In the genomic region with DNA sequence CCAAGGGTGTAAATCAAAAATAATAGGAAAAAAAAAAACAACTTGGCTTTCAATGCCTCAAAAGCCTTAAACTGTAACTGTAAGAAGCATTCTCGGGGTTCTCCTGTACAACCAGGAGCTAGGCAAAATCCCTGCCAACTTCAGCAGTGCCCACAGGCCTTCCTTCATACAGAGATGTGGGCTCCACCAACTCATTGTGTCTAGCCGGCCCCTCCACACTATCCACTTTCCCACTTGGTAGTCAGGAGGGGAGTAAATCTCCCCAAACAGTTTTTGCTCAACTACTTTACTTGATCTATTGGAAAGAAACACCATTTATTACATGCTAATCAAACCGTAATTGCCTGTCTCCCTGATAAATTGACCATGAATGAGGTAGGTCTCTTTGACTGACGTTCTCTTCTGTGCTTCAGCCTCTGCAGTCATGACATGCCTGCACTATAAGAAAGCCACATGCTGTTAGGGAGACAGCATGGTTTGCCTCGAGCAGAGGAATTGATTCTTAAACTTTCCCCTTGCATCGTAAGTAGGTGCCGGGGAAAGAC, we compare ENCODE assay signal across 25 mouse cellular contexts.
DNase-seq lines count a peak whose midpoint lies in the region; ATAC-seq and TF ChIP-seq lines count a peak whose summit lies in the region.
"Had no signal": no experiment of that assay in that cellular context is flagged by ENCODE, and none has a peak within 500 bp of the region (broad histone marks: within the 10 kb centered on the region; RNA-seq: fewer than 3 reads in every experiment).

No protein-coding gene starts in this region.

- no peaks in the 10 kb centered on the region for H3K9me3 ChIP-seq in forebrain, embryonic 13.5 days (replicated peaks)
- no peaks in the 10 kb centered on the region for H3K9me3 ChIP-seq in forebrain, embryonic 10.5 days
- no peaks in the 10 kb centered on the region for H3K9me3 ChIP-seq in forebrain, embryonic 15.5 days
- no peaks in the 10 kb centered on the region for H3K9me3 ChIP-seq in forebrain, embryonic 11.5 days (ENCODE audit: control insufficient read depth, low read length)
- no peaks in the 10 kb centered on the region for H3K9me3 ChIP-seq in kidney, postnatal 0 days (replicated peaks; ENCODE audit: low read length)
- H3K9me3 ChIP-seq: embryonic facial prominence, embryonic 13.5 days; embryonic facial prominence, embryonic 15.5 days had no signal

- 51% methylated on average over 7 of the region's 7 CpGs for WGBS in forebrain, embryonic 13.5 days
- WGBS in forebrain, embryonic 10.5 days: 82% methylated on average over 7 of the region's 7 CpGs
- WGBS in forebrain, embryonic 15.5 days: 34% methylated on average over 7 of the region's 7 CpGs
- 65% methylated on average over 7 of the region's 7 CpGs for WGBS in forebrain, embryonic 11.5 days
- WGBS in kidney, postnatal 0 days: 51% methylated on average over 7 of the region's 7 CpGs

- no peak overlapping the region for H3K4me2 ChIP-seq in forebrain, embryonic 13.5 days
- no peak overlapping the region for H3K4me2 ChIP-seq in forebrain, embryonic 15.5 days (replicated peaks)
- no peak overlapping the region for H3K4me2 ChIP-seq in forebrain, embryonic 11.5 days (ENCODE audit: low read depth, low read length, severe bottlenecking)
- no peak overlapping the region for H3K4me2 ChIP-seq in kidney, postnatal 0 days (ENCODE audit: low read length)
- H3K4me2 ChIP-seq: embryonic facial prominence, embryonic 13.5 days; embryonic facial prominence, embryonic 15.5 days had no signal

- DNase-seq in forebrain, embryonic 10.5 days (ENCODE audit: extremely low spot score, low spot score): no peak
- no peak for DNase-seq in forebrain, embryonic 11.5 days (ENCODE audit: low spot score)
- peak; percentile 14 for DNase-seq in kidney, postnatal 0 days (ENCODE audit: low spot score)
- no peak for DNase-seq in kidney, postnatal 36 days
- DNase-seq: adrenal gland, adult 8-10 months; adrenal gland, postnatal 14 days; adrenal gland, postnatal 36 days; B cell, adult 2 months; cerebellum, adult 11 months; cerebellum, adult 18-20 months; cerebellum, adult 8-10 months; cerebellum, adult 9-11 months; cerebellum, postnatal 14 days; cerebellum, postnatal 36 days; embryo, embryonic 11 days had no signal

- H3K27me3 ChIP-seq in forebrain, embryonic 13.5 days: no peaks in the 10 kb centered on the region
- H3K27me3 ChIP-seq in forebrain, embryonic 10.5 days (ENCODE audit: poor library complexity, severe bottlenecking): no peaks in the 10 kb centered on the region
- H3K27me3 ChIP-seq in forebrain, embryonic 15.5 days: no peaks in the 10 kb centered on the region
- no peaks in the 10 kb centered on the region for H3K27me3 ChIP-seq in forebrain, embryonic 11.5 days (ENCODE audit: control insufficient read depth, insufficient read depth, low read length)
- H3K27me3 ChIP-seq in kidney, postnatal 0 days (ENCODE audit: insufficient read depth, low read length): no peaks in the 10 kb centered on the region
- H3K27me3 ChIP-seq: CH12.LX; embryonic facial prominence, embryonic 13.5 days; embryonic facial prominence, embryonic 15.5 days; Patski had no signal

- peak; percentile 50; the same call in 1 of the 2 replicates for ATAC-seq in forebrain, embryonic 13.5 days
- 0 out of 2 replicates have a peak, but pooled peaks have one; percentile 26 for ATAC-seq in forebrain, embryonic 15.5 days (replicated peaks)
- ATAC-seq in forebrain, embryonic 11.5 days (replicated peaks; ENCODE audit: low FRiP score): no peak
- ATAC-seq in kidney, postnatal 0 days (replicated peaks; ENCODE audit: low FRiP score, low read depth): no peak
- ATAC-seq: activated CD4-positive, CD25-positive, alpha-beta regulatory T cell, adult 4 months; CD4-positive, CD25-positive, alpha-beta regulatory T cell, adult 4 months; Patski had no signal

- H3K4me1 ChIP-seq in forebrain, embryonic 13.5 days: peaks cover 21% of the 10 kb centered on the region
- peaks cover 6% of the 10 kb centered on the region; the same call in 1 of the 2 replicates for H3K4me1 ChIP-seq in forebrain, embryonic 10.5 days
- peaks cover 10% of the 10 kb centered on the region; the same call in 1 of the 2 replicates for H3K4me1 ChIP-seq in forebrain, embryonic 15.5 days
- H3K4me1 ChIP-seq in forebrain, embryonic 11.5 days (replicated peaks; ENCODE audit: control insufficient read depth, insufficient read depth, low read length): no peaks in the 10 kb centered on the region
- H3K4me1 ChIP-seq in kidney, postnatal 0 days (replicated peaks; ENCODE audit: insufficient read depth, low read length): no peaks in the 10 kb centered on the region; the same call in 1 of the 2 replicates

- H3K36me3 ChIP-seq in forebrain, embryonic 13.5 days (ENCODE audit: poor library complexity, severe bottlenecking): no peaks in the 10 kb centered on the region
- H3K36me3 ChIP-seq in forebrain, embryonic 10.5 days (replicated peaks): no peaks in the 10 kb centered on the region
- no peaks in the 10 kb centered on the region for H3K36me3 ChIP-seq in forebrain, embryonic 15.5 days
- no peaks in the 10 kb centered on the region for H3K36me3 ChIP-seq in forebrain, embryonic 11.5 days (ENCODE audit: control insufficient read depth, insufficient read depth, low read length)
- H3K36me3 ChIP-seq in kidney, postnatal 0 days (ENCODE audit: insufficient read depth, low read length): no peaks in the 10 kb centered on the region
- H3K36me3 ChIP-seq: embryonic facial prominence, embryonic 13.5 days; embryonic facial prominence, embryonic 15.5 days; G1E had no signal

- no peak overlapping the region for H3K9ac ChIP-seq in forebrain, embryonic 13.5 days
- no peak overlapping the region for H3K9ac ChIP-seq in forebrain, embryonic 15.5 days (replicated peaks)
- no peak overlapping the region for H3K9ac ChIP-seq in forebrain, embryonic 11.5 days (ENCODE audit: low read length)
- no peak overlapping the region for H3K9ac ChIP-seq in kidney, postnatal 0 days (ENCODE audit: low read depth, low read length)
- H3K9ac ChIP-seq: embryonic facial prominence, embryonic 13.5 days; embryonic facial prominence, embryonic 15.5 days had no signal

- no peak for TF ChIP-seq CTCF in kidney, postnatal 0 days (IDR thresholded peaks at IDR 0.05; ENCODE audit: low read depth)

- H3K4me3 ChIP-seq in forebrain, embryonic 13.5 days: no peak overlapping the region
- no peak overlapping the region for H3K4me3 ChIP-seq in forebrain, embryonic 10.5 days
- H3K4me3 ChIP-seq in forebrain, embryonic 15.5 days: no peak overlapping the region
- H3K4me3 ChIP-seq in forebrain, embryonic 11.5 days (ENCODE audit: low read depth, low read length): no peak overlapping the region
- H3K4me3 ChIP-seq in kidney, postnatal 0 days (replicated peaks; ENCODE audit: low read depth, low read length): no peak overlapping the region
- H3K4me3 ChIP-seq: embryonic facial prominence, embryonic 13.5 days; embryonic facial prominence, embryonic 15.5 days; erythroblast, embryonic 14.5 days had no signal

- no peak overlapping the region for H3K27ac ChIP-seq in forebrain, embryonic 13.5 days
- no peak overlapping the region for H3K27ac ChIP-seq in forebrain, embryonic 10.5 days
- H3K27ac ChIP-seq in forebrain, embryonic 15.5 days (replicated peaks): no peak overlapping the region
- no peak overlapping the region for H3K27ac ChIP-seq in forebrain, embryonic 11.5 days (ENCODE audit: low read depth, low read length)
- no peak overlapping the region for H3K27ac ChIP-seq in kidney, postnatal 0 days
- H3K27ac ChIP-seq: embryonic facial prominence, embryonic 13.5 days; embryonic facial prominence, embryonic 15.5 days had no signal

Comparison
In these comparisons a context has a peak if more than half of its experiments do, and no peak if none do; other contexts are left out.
1. ATAC-seq: peak in forebrain, embryonic 13.5 days (single experiment) and forebrain, embryonic 15.5 days (single experiment); none in forebrain, embryonic 11.5 days (single experiment) and kidney, postnatal 0 days (single experiment).